Mouse (Mus musculus) liver, adult (tissue): ENCODE results near the gene Olfml1.

Experiments used
- GATA4 ChIP-seq: IDR thresholded peaks from 2 replicates; pipeline ENCODE4 v1.6.1; 2014; ENCODE audit warnings: mild to moderate bottlenecking, low read length; ENCODE audit not compliant: insufficient replicate concordance

Gene Olfml1

DNA sequence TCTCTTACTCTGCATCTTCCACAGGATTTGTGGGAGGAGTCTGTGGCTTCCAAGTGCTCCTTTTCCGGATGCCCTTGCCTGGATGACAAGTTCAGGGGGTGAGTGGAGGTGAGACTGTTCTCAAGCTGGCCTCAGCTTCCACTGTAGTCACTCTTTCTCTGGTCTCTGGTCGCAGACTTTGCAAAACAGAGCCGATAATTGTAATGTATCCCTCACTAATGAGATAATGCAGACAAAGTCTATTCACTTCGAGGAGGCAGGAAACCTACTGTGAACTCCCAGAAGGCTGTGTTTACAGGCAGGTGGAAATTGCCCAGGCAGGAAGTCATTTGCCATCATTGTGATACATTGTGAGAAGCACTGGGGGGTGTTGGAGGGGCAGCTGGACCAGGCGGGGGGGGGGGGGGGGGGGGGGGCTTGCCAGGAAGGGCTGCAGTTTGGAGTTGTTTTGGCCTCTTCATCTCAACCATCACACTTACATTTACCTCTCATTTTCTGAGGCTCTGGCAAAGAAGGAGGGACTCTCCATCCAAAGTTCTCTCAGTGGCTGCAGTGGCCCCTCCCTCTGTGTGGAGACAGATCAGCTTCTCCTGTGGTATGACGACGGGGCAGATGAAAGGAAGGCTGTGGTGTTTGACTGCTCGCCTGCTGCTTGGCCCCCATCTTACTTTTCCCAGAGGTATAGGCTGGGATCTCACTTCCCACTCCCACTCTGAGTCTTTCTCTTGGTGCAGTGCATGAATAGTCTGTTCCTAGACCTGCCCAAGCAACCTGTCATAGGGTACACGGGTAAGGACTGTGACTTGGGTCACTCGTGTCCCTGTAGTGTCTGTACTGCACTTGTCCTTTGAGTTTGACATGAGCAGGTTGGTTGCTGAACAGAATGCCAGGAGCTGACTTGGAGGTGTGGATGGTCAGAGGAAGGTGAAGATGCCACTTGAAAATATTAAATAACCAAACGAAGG, 51.1 kb downstream of the Olfml1 start:
- TF ChIP-seq GATA4 = no peak

DNA sequence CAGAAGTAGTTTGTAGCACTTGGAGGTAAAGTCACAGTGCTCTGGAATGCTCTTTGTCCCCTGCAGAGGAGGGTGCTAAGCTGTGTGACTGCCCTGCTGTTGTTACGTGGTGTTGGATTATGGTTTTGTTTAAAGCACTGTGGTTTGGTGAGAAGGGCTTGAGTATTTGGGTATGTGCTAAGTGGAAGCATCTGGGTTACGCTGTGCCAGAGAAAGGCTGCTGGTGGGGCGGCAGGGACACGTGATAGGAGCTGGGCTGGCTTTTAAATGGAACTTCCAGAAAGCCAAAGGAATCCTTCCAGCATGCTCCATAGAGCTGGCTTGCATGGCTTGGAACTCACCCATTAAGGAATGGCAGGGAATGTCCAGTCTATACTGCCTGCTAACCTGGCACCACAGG, 52.0 kb downstream of the Olfml1 start:
- no peak for TF ChIP-seq GATA4

DNA sequence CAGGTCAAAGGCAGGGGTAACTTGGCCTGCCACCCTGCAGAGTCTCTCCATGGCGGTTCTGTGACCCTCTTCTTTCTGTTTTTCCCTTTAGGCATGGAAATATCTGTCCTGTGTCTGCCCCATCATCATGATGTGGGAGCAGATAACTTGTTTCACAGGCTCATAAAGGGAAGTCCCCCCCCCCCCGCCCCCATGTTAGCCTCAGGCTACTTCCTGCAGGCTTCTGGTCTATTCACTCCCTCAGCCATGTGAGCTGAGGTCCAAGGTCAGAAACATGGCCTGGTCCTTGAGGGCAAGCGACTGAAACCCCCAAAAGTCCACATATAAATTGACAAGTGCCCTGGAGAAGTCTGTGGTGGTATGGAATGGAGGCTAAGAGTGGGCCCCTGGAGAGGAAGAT, 52.9 kb downstream of the Olfml1 start:
- no peak for TF ChIP-seq GATA4

DNA sequence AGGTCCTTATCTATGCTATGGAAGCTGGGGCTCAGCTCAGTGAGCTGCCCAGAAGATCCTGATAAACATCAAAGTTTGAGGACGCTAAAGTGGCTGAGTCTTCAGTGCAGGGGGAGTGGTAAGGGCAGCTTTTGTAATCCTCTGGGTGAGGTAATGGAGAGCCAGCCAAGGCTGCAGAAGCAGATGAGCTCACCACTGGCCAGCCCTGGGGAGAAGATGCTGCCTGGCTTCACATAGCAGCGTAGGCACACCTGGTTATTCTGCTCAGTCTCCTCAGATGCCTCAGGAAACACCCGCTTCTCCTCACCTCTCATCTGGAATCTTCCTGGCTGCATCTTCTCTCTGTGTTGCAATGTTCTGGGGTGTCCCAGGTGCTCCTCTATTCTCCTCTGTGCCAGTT, 57.2 kb downstream of the Olfml1 start:
- TF ChIP-seq GATA4 = no peak

DNA sequence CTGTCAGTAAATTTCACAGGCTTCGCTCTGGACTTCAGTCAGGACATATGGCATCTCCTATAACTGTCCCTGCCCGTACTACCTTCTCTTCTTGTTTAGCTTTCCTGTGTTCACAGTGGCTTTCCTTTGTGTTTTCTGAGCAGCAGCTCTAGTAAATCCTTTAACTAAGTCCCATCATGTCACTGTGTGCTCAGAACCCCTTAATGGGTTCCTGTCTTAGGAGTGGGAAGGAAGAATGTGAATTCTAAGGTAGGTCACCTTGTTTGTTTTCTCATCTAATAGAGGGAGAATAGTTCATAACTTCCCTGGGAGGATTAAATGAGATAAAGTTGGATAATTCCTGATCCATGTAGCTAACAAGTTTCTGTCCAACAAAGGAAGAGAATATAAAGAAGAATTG, 57.8 kb downstream of the Olfml1 start, which contains the start of gene 5330417H12Rik:
Gene 5330417H12Rik (minus strand): TSS at position 101 of the 400 bp plus-strand sequence.
- TF ChIP-seq GATA4 = no peak

DNA sequence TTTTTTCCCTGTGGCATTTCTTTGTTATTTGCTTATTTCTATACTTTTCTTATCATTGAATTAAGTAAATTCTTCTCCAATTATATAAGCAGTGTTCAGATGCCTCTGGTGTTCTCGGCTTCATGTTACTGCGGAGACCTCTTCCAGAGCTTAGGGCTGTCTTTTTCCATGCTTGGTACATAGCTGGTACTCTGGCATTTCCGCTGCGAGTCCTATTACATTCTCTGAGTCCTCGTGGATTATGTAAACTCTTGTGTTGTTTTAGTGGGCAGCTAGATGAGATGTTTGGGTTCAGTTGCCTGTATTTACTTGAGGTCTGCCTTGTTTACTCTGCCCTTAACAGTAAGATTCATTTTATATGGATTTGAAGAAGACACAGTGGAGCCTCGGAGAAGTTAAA, 58.5 kb downstream of the Olfml1 start:
- no peak for TF ChIP-seq GATA4

DNA sequence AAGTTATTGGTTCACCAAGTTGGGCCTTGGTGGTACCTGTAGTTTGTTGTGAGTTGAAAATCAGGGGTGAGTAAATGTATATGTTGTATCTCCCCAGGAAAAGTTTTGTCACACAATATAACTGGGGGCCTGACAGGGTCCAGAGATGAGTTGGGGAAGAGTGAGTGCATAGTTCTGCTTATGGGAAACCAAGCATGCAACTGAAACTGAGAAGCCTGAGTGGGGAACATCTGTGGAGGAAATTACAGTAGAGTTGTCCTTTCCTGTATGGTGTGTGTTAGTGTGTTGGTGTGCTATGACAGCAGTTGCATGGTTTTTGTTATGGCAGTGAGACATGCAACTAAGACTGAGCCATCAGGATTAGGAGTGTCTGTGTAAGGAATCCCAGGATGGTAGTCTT, 61.1 kb downstream of the Olfml1 start:
- no peak for TF ChIP-seq GATA4

DNA sequence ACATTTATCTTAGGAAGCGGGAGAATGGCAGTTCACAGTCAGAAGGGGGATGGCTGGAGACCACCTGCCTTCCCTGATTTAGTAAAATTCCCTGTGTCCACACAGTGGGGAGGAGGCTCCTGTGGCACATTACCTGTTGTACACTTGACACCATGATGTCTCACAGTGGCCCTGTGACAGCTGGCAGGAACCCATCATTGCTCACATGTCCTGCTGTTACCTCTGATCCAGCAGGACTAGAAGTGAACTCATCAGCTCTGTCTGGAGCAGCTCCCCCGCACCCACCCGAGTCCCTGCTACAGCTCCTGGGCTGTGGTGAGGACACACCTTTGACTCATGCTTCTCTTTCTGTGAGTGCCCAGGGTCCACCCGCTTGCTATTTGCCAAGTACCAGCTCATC, 66.0 kb downstream of the Olfml1 start:
- no peak for TF ChIP-seq GATA4

DNA sequence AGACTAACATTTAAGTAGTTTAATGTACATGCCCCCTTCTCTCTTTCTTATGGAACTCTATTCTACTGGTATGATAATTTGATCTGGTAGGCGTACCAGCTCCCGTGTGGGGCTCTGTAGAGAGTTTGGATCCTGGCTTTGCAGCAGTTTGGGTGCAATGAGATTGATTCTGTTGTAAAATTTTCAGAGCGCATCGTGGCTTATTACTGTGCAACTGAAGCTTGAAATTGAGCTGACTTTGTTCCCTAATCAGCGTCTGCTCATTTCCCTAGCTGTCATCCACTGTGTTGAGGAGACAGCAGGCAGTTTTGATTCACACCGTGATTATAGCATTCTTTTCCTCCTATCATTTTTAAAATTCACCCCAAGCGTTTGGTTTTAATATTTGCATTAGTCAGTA, 70.2 kb downstream of the Olfml1 start:
- TF ChIP-seq GATA4 = no peak

DNA sequence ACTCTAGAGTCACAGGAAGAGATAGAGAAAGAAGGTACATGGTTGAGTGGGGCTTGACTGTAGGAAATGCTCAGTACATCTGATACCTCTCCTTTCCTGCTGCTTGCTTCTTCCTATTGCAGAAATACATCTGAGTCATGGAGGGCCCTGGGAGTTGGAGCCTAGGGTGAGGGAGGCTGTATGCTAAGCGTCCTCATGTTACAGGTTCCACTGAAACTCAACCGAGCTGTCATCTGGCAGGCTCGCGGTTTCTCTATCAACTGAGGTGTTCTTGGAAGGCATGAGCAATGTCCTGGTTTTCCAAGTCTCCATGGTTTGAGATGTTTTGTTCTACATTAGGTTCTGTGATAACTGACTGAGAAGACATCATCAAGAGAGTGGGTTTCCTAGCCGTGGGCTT, 70.8 kb downstream of the Olfml1 start:
- TF ChIP-seq GATA4 = no peak
